ENCODE assay signal across 11 mouse cellular contexts in genomic region chr17:72720753-72721152, GRCm38 (mm10).
DNase-seq lines count a peak whose midpoint lies in the region; ATAC-seq lines count a peak whose summit lies in the region.
"Had no signal": no experiment of that assay in that cellular context is flagged by ENCODE, and none has a peak within 500 bp of the region (broad histone marks: within the 10 kb centered on the region; RNA-seq: fewer than 3 reads in every experiment).

No protein-coding gene starts in this region.

- no peaks in the 10 kb centered on the region for H3K9me3 ChIP-seq in hindbrain, embryonic 12.5 days (replicated peaks)
- H3K9me3 ChIP-seq: lung, embryonic 15.5 days had no signal

- no peak overlapping the region for H3K4me2 ChIP-seq in hindbrain, embryonic 12.5 days (replicated peaks)
- H3K4me2 ChIP-seq: lung, embryonic 15.5 days had no signal

- H3K27ac ChIP-seq in hindbrain, embryonic 12.5 days: no peak overlapping the region
- H3K27ac ChIP-seq: lung, embryonic 15.5 days had no signal

- H3K27me3 ChIP-seq in hindbrain, embryonic 12.5 days: no peaks in the 10 kb centered on the region
- H3K27me3 ChIP-seq: lung, embryonic 15.5 days had no signal

- peak; percentile 29; the same call in 1 of the 2 replicates for ATAC-seq in hindbrain, embryonic 12.5 days (ENCODE audit: low FRiP score)

- H3K9ac ChIP-seq in hindbrain, embryonic 12.5 days: no peak overlapping the region
- H3K9ac ChIP-seq: lung, embryonic 15.5 days had no signal

- H3K4me3 ChIP-seq in hindbrain, embryonic 12.5 days: no peak overlapping the region
- H3K4me3 ChIP-seq: lung, embryonic 15.5 days had no signal

- 60% methylated on average over 7 of the region's 7 CpGs for WGBS in hindbrain, embryonic 12.5 days

- no peaks in the 10 kb centered on the region for H3K36me3 ChIP-seq in hindbrain, embryonic 12.5 days
- H3K36me3 ChIP-seq: lung, embryonic 15.5 days had no signal

- DNase-seq in cerebellum, postnatal 14 days: peak; percentile 31 to 54
- DNase-seq in cerebellum, adult 11-12 months: no peak
- peak; percentile 1 for DNase-seq in lung, postnatal 36 days
- no peak for DNase-seq in lung, postnatal 4 days
- peak; percentile 40 for DNase-seq in retina, postnatal 1 day
- no peak for DNase-seq in c-Kit-positive CD71-positive TER-119-positive erythroid progenitor cells, embryonic 14.5 days (ENCODE audit: low spot score)
- no peak for DNase-seq in natural killer cell, adult 2 months (ENCODE audit: low spot score in 2 of 2)
- DNase-seq: adrenal gland, adult 2 months; heart, postnatal 10 days had no signal

- no peaks in the 10 kb centered on the region for H3K4me1 ChIP-seq in hindbrain, embryonic 12.5 days
- H3K4me1 ChIP-seq: lung, embryonic 15.5 days had no signal

Comparison
In these comparisons a context has a peak if more than half of its experiments do, and no peak if none do; other contexts are left out.
1. DNase-seq: peak in cerebellum, postnatal 14 days (2 of 2), lung, postnatal 36 days (single experiment) and retina, postnatal 1 day (single experiment); none in cerebellum, adult 11-12 months (single experiment), lung, postnatal 4 days (0 of 2), c-Kit-positive CD71-positive TER-119-positive erythroid progenitor cells, embryonic 14.5 days (single experiment) and natural killer cell, adult 2 months (0 of 2).